In genomic region chr1:51315476-51315875, GRCm38 (mm10) we compare ENCODE assay signal across 29 mouse cellular contexts. TPM values are rescaled to one million over a fixed set of nuclear protein-coding genes. Genes with fewer than 3 reads are reported as not detected.
A peak's percentile ranks its signal among the peaks of the same experiment; 100 is the strongest.
DNase-seq lines count a peak whose midpoint lies in the region; ATAC-seq lines count a peak whose summit lies in the region.
"Had no signal": no experiment of that assay in that cellular context is flagged by ENCODE, and none has a peak within 500 bp of the region (broad histone marks: within the 10 kb centered on the region; RNA-seq: fewer than 3 reads in every experiment).

No protein-coding gene starts in this region.

- H3K27ac ChIP-seq in midbrain, embryonic 11.5 days (ENCODE audit: low read depth, low read length) = no peak overlapping the region
- no peak overlapping the region for H3K27ac ChIP-seq in midbrain, embryonic 10.5 days (replicated peaks)
- H3K27ac ChIP-seq in brown adipose tissue, adult 24 weeks (replicated peaks; ENCODE audit: low read depth, low read length) = peak overlapping the region; percentile 42; the same call in 1 of the 2 replicates
- H3K27ac ChIP-seq: embryonic facial prominence, embryonic 13.5 days; embryonic facial prominence, embryonic 15.5 days; forebrain, embryonic 10.5 days; forebrain, embryonic 12.5 days had no signal

- H3K4me2 ChIP-seq in midbrain, embryonic 11.5 days = no peak overlapping the region
- H3K4me2 ChIP-seq: embryonic facial prominence, embryonic 13.5 days; embryonic facial prominence, embryonic 15.5 days; forebrain, embryonic 12.5 days had no signal

- H3K27me3 ChIP-seq in midbrain, embryonic 11.5 days (ENCODE audit: control insufficient read depth, insufficient read depth, low read length) = no peaks in the 10 kb centered on the region
- no peaks in the 10 kb centered on the region for H3K27me3 ChIP-seq in midbrain, embryonic 10.5 days (ENCODE audit: low read depth, poor library complexity, severe bottlenecking)
- H3K27me3 ChIP-seq: CH12.LX; embryonic facial prominence, embryonic 13.5 days; embryonic facial prominence, embryonic 15.5 days; forebrain, embryonic 12.5 days had no signal

- no peak overlapping the region for H3K4me3 ChIP-seq in midbrain, embryonic 11.5 days (ENCODE audit: low read depth, low read length)
- no peak overlapping the region for H3K4me3 ChIP-seq in midbrain, embryonic 10.5 days
- H3K4me3 ChIP-seq in brown adipose tissue, adult 24 weeks (ENCODE audit: insufficient read depth, low read depth, low read length) = no peak overlapping the region
- H3K4me3 ChIP-seq: embryonic facial prominence, embryonic 13.5 days; embryonic facial prominence, embryonic 15.5 days; forebrain, embryonic 10.5 days; forebrain, embryonic 12.5 days had no signal

- no peaks in the 10 kb centered on the region for H3K9me3 ChIP-seq in midbrain, embryonic 11.5 days (ENCODE audit: control insufficient read depth, low read length)
- no peaks in the 10 kb centered on the region for H3K9me3 ChIP-seq in midbrain, embryonic 10.5 days (replicated peaks)
- H3K9me3 ChIP-seq: embryonic facial prominence, embryonic 13.5 days; embryonic facial prominence, embryonic 15.5 days; forebrain, embryonic 10.5 days; forebrain, embryonic 12.5 days; G1E had no signal

- no peak for ATAC-seq in midbrain, embryonic 11.5 days (ENCODE audit: low FRiP score)
- no peak for ATAC-seq in erythroblast, adult 5-6 weeks (replicated peaks; ENCODE audit: low FRiP score, poor library complexity, severe bottlenecking)
- no peak for ATAC-seq in erythroid progenitor cell, adult 5-6 weeks (replicated peaks; ENCODE audit: low FRiP score, poor library complexity, severe bottlenecking)
- ATAC-seq: activated CD4-positive, CD25-positive, alpha-beta regulatory T cell, adult 4 months; CD4-positive, CD25-positive, alpha-beta regulatory T cell, adult 4 months; forebrain, embryonic 14.5 days; forebrain, embryonic 16.5 days had no signal

- WGBS in midbrain, embryonic 11.5 days = 26% methylated on average over 2 of the region's 2 CpGs
- WGBS in midbrain, embryonic 10.5 days = 30% methylated on average over 2 of the region's 2 CpGs

- peak; percentile 80 for DNase-seq in midbrain, embryonic 11.5 days (ENCODE audit: low spot score, missing footprints)
- no peak for DNase-seq in midbrain, embryonic 10.5 days (ENCODE audit: low spot score)
- peak; percentile 18 for DNase-seq in 3T3-L1 (ENCODE audit: low read depth, low spot score)
- DNase-seq in Muller cell, postnatal 12 days (ENCODE audit: inconsistent ontology term) = peak; percentile 72
- DNase-seq in kidney, postnatal 4 days = no peak
- DNase-seq: adrenal gland, adult 8-10 months; adrenal gland, postnatal 14 days; adrenal gland, postnatal 36 days; B cell, adult 2 months; cerebellum, adult 11 months; cerebellum, adult 18-20 months; cerebellum, adult 8-10 months; cerebellum, adult 9-11 months; cerebellum, postnatal 14 days; cerebellum, postnatal 36 days; embryo, embryonic 11 days had no signal

- no peaks in the 10 kb centered on the region for H3K4me1 ChIP-seq in midbrain, embryonic 11.5 days (ENCODE audit: control insufficient read depth, insufficient read depth, low read length)
- H3K4me1 ChIP-seq in midbrain, embryonic 10.5 days = peaks cover 9% of the 10 kb centered on the region
- no peaks in the 10 kb centered on the region; the same call in 1 of the 2 replicates for H3K4me1 ChIP-seq in brown adipose tissue, adult 24 weeks (ENCODE audit: control insufficient read depth, insufficient read depth, insufficient read length, low read length)
- H3K4me1 ChIP-seq: embryonic facial prominence, embryonic 13.5 days; embryonic facial prominence, embryonic 15.5 days; forebrain, embryonic 10.5 days; forebrain, embryonic 12.5 days had no signal

- H3K36me3 ChIP-seq in midbrain, embryonic 11.5 days (ENCODE audit: control insufficient read depth, insufficient read depth, low read length) = no peaks in the 10 kb centered on the region
- no peaks in the 10 kb centered on the region for H3K36me3 ChIP-seq in midbrain, embryonic 10.5 days
- H3K36me3 ChIP-seq: embryonic facial prominence, embryonic 13.5 days; embryonic facial prominence, embryonic 15.5 days; forebrain, embryonic 10.5 days; forebrain, embryonic 12.5 days; G1E had no signal

- no peak overlapping the region for H3K9ac ChIP-seq in midbrain, embryonic 11.5 days (ENCODE audit: low read length)
- H3K9ac ChIP-seq: embryonic facial prominence, embryonic 13.5 days; embryonic facial prominence, embryonic 15.5 days; forebrain, embryonic 12.5 days had no signal

RNA-seq across cellular contexts. Expression of gene Cavin2, which starts 26.6 kb away (rescaled TPM):
- polyA plus RNA-seq in midbrain, embryonic 11.5 days (2014; fragmentation: Nextera tagmentation; extraction: Ambion mirVana) = 4.9 and 5.0 TPM in 2 replicates
- 2.0 and 3.1 TPM in 2 replicates for polyA plus RNA-seq in midbrain, embryonic 10.5 days (2016; fragmentation: Nextera tagmentation; extraction: Ambion mirVana)
- polyA plus RNA-seq in brown adipose tissue, adult 24 weeks (2012; ENCODE audit: insufficient read depth, insufficient read length, missing spikeins) = 104 and 140 TPM in 2 replicates
- total RNA-seq in erythroblast, adult 5-6 weeks (2015; ENCODE audit: low replicate concordance) = 0.42 and 0.58 TPM in 2 replicates
- 0.70 and 1.2 TPM in 2 replicates for total RNA-seq in erythroblast, adult 5-6 weeks (2017; ENCODE audit: low replicate concordance)
- total RNA-seq in erythroid progenitor cell, adult 5-6 weeks (2015; ENCODE audit: low replicate concordance) = 0.36 and 0.84 TPM in 2 replicates
- 0.61 and 1.2 TPM in 2 replicates for total RNA-seq in erythroid progenitor cell, adult 5-6 weeks (2017; ENCODE audit: low replicate concordance)
- total RNA-seq: CH12.LX had no signal
- polyA plus RNA-seq: activated CD4-positive, CD25-positive, alpha-beta regulatory T cell, adult 4 months; CD4-positive, CD25-positive, alpha-beta regulatory T cell, adult 4 months; G1E had no signal

Comparison
In these comparisons a context has a peak if more than half of its experiments do, and no peak if none do; other contexts are left out.
1. DNase-seq: peak in midbrain, embryonic 11.5 days (single experiment), 3T3-L1 (single experiment) and Muller cell, postnatal 12 days (single experiment); none in midbrain, embryonic 10.5 days (single experiment) and kidney, postnatal 4 days (0 of 2).
2. RNA of gene Cavin2, which starts 26.6 kb away (polyA plus RNA-seq): 104 to 140 TPM in brown adipose tissue, adult 24 weeks; 4.9 to 5.0 TPM in midbrain, embryonic 11.5 days and 2.0 to 3.1 TPM in midbrain, embryonic 10.5 days; every median in the first group is over 10 times any median in the second.